Mouse (Mus musculus) macrophage (primary cell): ENCODE results near the gene Gm5460. TPM values are rescaled to one million over a fixed set of nuclear protein-coding genes. Genes with fewer than 3 reads are reported as not detected.

ENCODE experiments used
- H3K27ac ChIP-seq: fragments of 350-480 bp; formaldehyde crosslinking; 2 replicates; pipeline ENCODE4 v1.9.0; 2021
- H3K36me3 ChIP-seq: fragments of 350-480 bp; formaldehyde crosslinking; 2 replicates; pipeline ENCODE4 v1.9.0; 2021; ENCODE audit errors: inconsistent target
- H3K4me3 ChIP-seq: fragments of 350-480 bp; formaldehyde crosslinking; 2 replicates; pipeline ENCODE4 v1.9.0; 2021; ENCODE audit errors: inconsistent target
- H3K79me2 ChIP-seq: fragments of 350-480 bp; formaldehyde crosslinking; 2 replicates; pipeline ENCODE4 v1.9.0; 2021; ENCODE audit errors: inconsistent target
- WGBS: methylation state at CpG from one replicate; pipeline ENCODE4 v1.1.7; 2026; ENCODE audit warnings: inconsistent platforms; ENCODE audit not compliant: missing documents; 5-methylcytosine and 5-hydroxymethylcytosine counted together
- polyA plus RNA-seq: library from polyadenylated mRNA; stranded (reverse); fragments of 250-400 nt; gene quantifications from 3 replicates; pipeline ENCODE4 v1.2.4, GENCODE M21; 2018; ENCODE audit warnings: inconsistent platforms

Gene Gm5460
- polyA plus RNA-seq, 1 experiment from 2014 or later: not detected

DNA sequence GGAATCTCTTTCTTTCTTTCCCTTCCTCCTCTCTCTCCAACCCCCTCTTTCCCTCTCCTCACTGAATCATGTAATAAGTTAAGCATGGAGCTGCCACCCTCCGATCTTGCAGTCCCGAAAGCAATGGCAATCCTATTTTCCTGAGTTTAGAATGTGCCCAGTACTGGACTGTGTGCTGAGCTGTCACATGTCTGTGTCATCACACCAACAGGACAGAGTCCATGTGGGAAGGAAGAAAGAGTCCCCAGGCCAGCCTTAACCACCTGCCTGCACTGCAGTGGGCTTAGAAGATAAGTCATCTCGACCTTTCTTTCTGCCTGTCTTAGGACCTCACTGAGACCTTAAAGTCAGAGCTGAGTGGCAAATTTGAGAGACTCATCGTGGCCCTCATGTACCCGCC, 74.9 kb downstream of the Gm5460 start:
- 88% methylated on average over 5 of the region's 5 CpGs for WGBS
- no peaks in the 10 kb centered on the region for H3K36me3 ChIP-seq
- H3K79me2 ChIP-seq: no peaks in the 10 kb centered on the region
- no peak overlapping the region for H3K27ac ChIP-seq
- H3K4me3 ChIP-seq: no peak overlapping the region

- H3K36me3 ChIP-seq: no peaks in the 10 kb centered on the region
- no peak overlapping the region for H3K4me3 ChIP-seq
- 91% methylated on average over 1 of the region's 1 CpGs for WGBS
- no peak overlapping the region for H3K27ac ChIP-seq
- H3K79me2 ChIP-seq: no peaks in the 10 kb centered on the region
Observed at GRCm38 (mm10) chr14:34092856-34093255, 76.3 kb downstream of the Gm5460 start.

- WGBS: 80% methylated on average over 5 of the region's 5 CpGs
- Histone ChIP-seq H3K4me3 (no peak overlapping the region), H3K36me3 (no peaks in the 10 kb centered on the region), H3K79me2 (no peaks in the 10 kb centered on the region), H3K27ac (no peak overlapping the region)
Observed at GRCm38 (mm10) chr14:34096161-34096560, 79.6 kb downstream of the Gm5460 start.

Other genes starting within 250 kb of the Gm5460 start
- not detected in 3 replicates for gene Gdf10, start 93.2 kb upstream of the Gm5460 start, polyA plus RNA-seq
- not detected in 3 replicates for gene Gdf2, start 75.7 kb upstream of the Gm5460 start, polyA plus RNA-seq
- not detected in 3 replicates for gene Rbp3, start 62.8 kb upstream of the Gm5460 start, polyA plus RNA-seq
- not detected in 3 replicates for gene Zfp488, start 38.0 kb upstream of the Gm5460 start, polyA plus RNA-seq
- not detected in 3 replicates for gene Gm30083, start 1.6 kb upstream of the Gm5460 start, polyA plus RNA-seq
- not detected in 3 replicates for gene Antxrl, start 35.9 kb downstream of the Gm5460 start, polyA plus RNA-seq
- gene Anxa8, start 69.2 kb downstream of the Gm5460 start, polyA plus RNA-seq: not detected in 3 replicates
- not detected in 3 replicates for gene A630023A22Rik, start 86.0 kb downstream of the Gm5460 start, polyA plus RNA-seq
- gene Npy4r, start 135.7 kb downstream of the Gm5460 start, polyA plus RNA-seq: not detected in 3 replicates
- not detected in 3 replicates for gene Gprin2, start 184.9 kb downstream of the Gm5460 start, polyA plus RNA-seq
- gene Syt15, start 202.8 kb downstream of the Gm5460 start, polyA plus RNA-seq: not detected in 3 replicates